Mouse (Mus musculus) erythroblast, embryonic 14.5 days (primary cell): ENCODE measurements around the gene Olfr294.

Experiments used
- GATA1 ChIP-seq: IDR thresholded peaks from 2 replicates; pipeline ENCODE4 v1.6.1; 2012; ENCODE audit warnings: low read length, inconsistent platforms, mixed read lengths
- TAL1 ChIP-seq: IDR thresholded peaks from 3 replicates; pipeline ENCODE4 v1.6.1; 2012; ENCODE audit warnings: low read length, inconsistent platforms, mixed read lengths

DNA sequence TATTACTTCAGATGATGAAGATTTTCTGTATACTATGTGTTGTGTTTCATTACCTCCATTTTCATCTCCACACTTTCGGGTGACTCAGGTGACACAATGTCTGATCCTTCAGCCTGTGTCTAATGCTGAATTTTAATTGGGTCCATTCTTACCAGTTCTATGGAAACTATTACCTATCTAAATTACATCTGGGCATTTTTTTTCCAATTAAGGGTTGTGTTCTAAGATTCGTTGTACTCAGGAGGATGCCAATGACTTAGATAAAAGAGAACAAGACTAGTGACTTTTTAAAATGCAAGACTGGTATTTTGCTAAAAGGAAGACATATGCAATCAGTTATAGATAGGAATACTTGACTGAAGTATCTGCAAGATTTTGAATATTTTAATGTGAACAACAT is 32.9 kb downstream of the Olfr294 start, which contains the start of gene Olfr295:
- TF ChIP-seq TAL1 (no peak), GATA1 (no peak)
